Mouse (Mus musculus): ENCODE measurements around the gene Pafah1b1. TPM values are rescaled to one million over a fixed set of nuclear protein-coding genes. Genes with fewer than 3 reads are reported as not detected.

Pafah1b1 gene
- 10 to 100 TPM; 70.1 to 76.3 TPM for polyA plus RNA-seq (2017; shearing (Covaris generic))

GRCm38 (mm10) chr11:74724235-74724791, at the start of gene Pafah1b1:
Pafah1b1 (minus strand) TSS chr11:74724670.

GRCm38 (mm10) chr11:74770595-74771207, 46.2 kb upstream of the Pafah1b1 start, which contains the start of gene Mettl16:
Mettl16 (plus strand) TSS chr11:74770830.

GRCm38 (mm10) chr11:74649095-74649646, 75.3 kb downstream of the Pafah1b1 start, which contains the start of gene Cluh:
Cluh (plus strand) TSS chr11:74649495.

Other genes starting within 250 kb of the Pafah1b1 start
- gene Rap1gap2, start 113.8 kb downstream of the Pafah1b1 start, polyA plus RNA-seq (2017; shearing (Covaris generic)), result 1 to 10 TPM; 2.5 to 7.6 TPM
- gene Ccdc92b, start 105.1 kb downstream of the Pafah1b1 start, polyA plus RNA-seq (2017; shearing (Covaris generic)), result not detected
- gene Cluh, start 75.2 kb downstream of the Pafah1b1 start, polyA plus RNA-seq (2017; shearing (Covaris generic)), result 10 to 100 TPM; 10.7 to 23.1 TPM
- gene Mettl16, start 46.2 kb upstream of the Pafah1b1 start, polyA plus RNA-seq (2017; shearing (Covaris generic)), result 10 to 100 TPM; 27.7 to 28.8 TPM
- gene Mnt, start 106.2 kb upstream of the Pafah1b1 start, polyA plus RNA-seq (2017; shearing (Covaris generic)), result 1 to 10 TPM; 7.1 to 8.2 TPM
- 1 to 10 TPM; 1.9 to 2.8 TPM for gene Sgsm2, start 172.4 kb upstream of the Pafah1b1 start, polyA plus RNA-seq (2017; shearing (Covaris generic))
- gene Tsr1, start 173.4 kb upstream of the Pafah1b1 start, polyA plus RNA-seq (2017; shearing (Covaris generic)), result 10 to 100 TPM; 33.5 to 58.8 TPM
- 10 to 100 TPM; 19.0 to 27.9 TPM for gene Smg6, start 201.2 kb upstream of the Pafah1b1 start, polyA plus RNA-seq (2017; shearing (Covaris generic))
- gene Srr, start 201.3 kb upstream of the Pafah1b1 start, polyA plus RNA-seq (2017; shearing (Covaris generic)), result 1 to 10 TPM; 6.3 to 8.1 TPM

All from activated CD4-positive, CD25-positive, alpha-beta regulatory T cell (primary cell).